Mouse (Mus musculus): Measurements from ENCODE around the gene Slc6a20b.

The Slc6a20b gene

GRCm38 (mm10) chr9:123589240-123589910 lies 43.0 kb downstream of the Slc6a20b start:
- DNase-seq (ENCODE audit: inconsistent ontology term): no peak

GRCm38 (mm10) chr9:123577360-123578192 lies 54.8 kb downstream of the Slc6a20b start:
- no peak for DNase-seq (ENCODE audit: inconsistent ontology term)

- peak; percentile 29 for DNase-seq (ENCODE audit: inconsistent ontology term)
These were observed 77.8 kb downstream of the Slc6a20b start for GRCm38 (mm10) chr9:123554599-123554998.

Measured in Muller cell, postnatal 12 days (primary cell).